20 mouse cellular contexts compared by ENCODE assay signal in the genomic region with DNA sequence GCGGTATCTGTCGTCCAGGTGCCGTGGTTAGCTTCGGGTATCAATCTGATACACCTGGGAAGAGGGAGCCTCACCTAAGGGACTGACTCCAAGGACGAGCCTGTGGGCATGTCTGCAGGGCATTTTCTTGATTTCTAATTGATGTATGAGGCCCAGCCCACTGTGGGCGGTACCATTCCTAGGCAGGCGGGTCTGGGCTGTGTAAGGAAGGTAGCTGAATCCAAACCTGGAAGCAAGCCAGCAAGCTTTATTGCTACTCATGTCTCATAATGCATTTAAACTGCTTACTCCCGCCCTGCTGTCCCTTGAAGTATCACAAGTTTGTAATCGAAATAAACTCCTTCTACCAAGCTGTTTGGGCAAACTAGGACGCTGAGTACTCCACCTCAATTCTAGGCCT. TPM values are rescaled to one million over a fixed set of nuclear protein-coding genes. Genes with fewer than 3 reads are reported as not detected.
"Had no signal": no experiment of that assay in that cellular context is flagged by ENCODE, and none has a peak within 500 bp of the region (broad histone marks: within the 10 kb centered on the region; RNA-seq: fewer than 3 reads in every experiment).

No protein-coding gene starts in this region.

- DNase-seq: kidney, adult 11 months; liver; lung, adult 18-20 months; lung, postnatal 10 days; lung, postnatal 36 days; retina, postnatal 1 day; right cerebral cortex, postnatal 25 days; thymus, postnatal 25 days had no signal

- ATAC-seq: liver, embryonic 12.5 days; midbrain, embryonic 13.5 days; midbrain, embryonic 16.5 days had no signal

- H3K27ac ChIP-seq: kidney, postnatal 0 days; limb, embryonic 10.5 days; limb, embryonic 13.5 days; liver, embryonic 12.5 days; liver, embryonic 15.5 days; lung, embryonic 15.5 days; midbrain, embryonic 10.5 days; midbrain, embryonic 13.5 days; neural tube, embryonic 13.5 days had no signal

- H3K9me3 ChIP-seq: limb, embryonic 10.5 days; limb, embryonic 13.5 days; liver, embryonic 12.5 days; liver, embryonic 15.5 days; lung, embryonic 15.5 days; megakaryocyte, embryonic 14.5 days; midbrain, embryonic 13.5 days; neural tube, embryonic 13.5 days had no signal

- H3K27me3 ChIP-seq: limb, embryonic 13.5 days; liver, embryonic 12.5 days; liver, embryonic 15.5 days; lung, embryonic 15.5 days; megakaryocyte, embryonic 14.5 days; midbrain, embryonic 13.5 days; neural tube, embryonic 13.5 days had no signal

- H3K9ac ChIP-seq: limb, embryonic 13.5 days; liver, embryonic 12.5 days; liver, embryonic 15.5 days; lung, embryonic 15.5 days; midbrain, embryonic 13.5 days; neural tube, embryonic 13.5 days had no signal

- H3K4me2 ChIP-seq: limb, embryonic 13.5 days; liver, embryonic 12.5 days; liver, embryonic 15.5 days; lung, embryonic 15.5 days; midbrain, embryonic 13.5 days; neural tube, embryonic 13.5 days had no signal

- H3K4me3 ChIP-seq: limb, embryonic 10.5 days; limb, embryonic 13.5 days; liver, embryonic 12.5 days; liver, embryonic 15.5 days; lung, embryonic 15.5 days; megakaryocyte, embryonic 14.5 days; midbrain, embryonic 10.5 days; midbrain, embryonic 13.5 days; myocyte; neural tube, embryonic 13.5 days had no signal

- H3K4me1 ChIP-seq: limb, embryonic 10.5 days; liver, embryonic 12.5 days; lung, embryonic 15.5 days; midbrain, embryonic 10.5 days; midbrain, embryonic 13.5 days had no signal

RNA-seq across cellular contexts. Expression of a gene that starts 53.1 kb away (rescaled TPM):
- polyA plus RNA-seq: myocyte had no signal
